Mouse (Mus musculus): ENCODE measurements around the gene Rbm34.

DNA sequence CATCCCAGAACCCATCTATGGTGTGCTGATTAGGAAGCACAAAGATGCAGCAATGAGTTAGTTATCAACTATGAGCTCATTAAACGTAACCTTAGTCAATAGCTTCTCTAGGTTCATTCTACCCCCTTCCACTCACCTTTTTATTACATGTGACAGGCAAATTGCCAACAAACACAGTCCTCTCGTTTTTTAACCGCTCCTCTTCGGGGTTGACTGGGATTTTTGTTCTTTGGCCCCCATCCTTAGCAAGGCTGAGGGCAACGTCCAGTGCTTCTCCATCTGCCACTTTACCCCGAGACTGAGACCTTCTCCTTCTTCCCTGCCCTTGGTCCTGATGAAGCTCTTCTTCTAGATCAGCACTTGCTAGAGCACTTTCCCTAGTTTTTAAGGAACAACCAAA lies 5.6 kb downstream of the Rbm34 start:
- no peak for TF ChIP-seq POLR2A (IDR thresholded peaks at IDR 0.05; ENCODE audit: control insufficient read depth in 1 of 2, insufficient read depth in 1 of 2, low read depth in 1 of 2, low read length in 2 of 2, poor library complexity in 1 of 2)
- TF ChIP-seq ZKSCAN1 (IDR thresholded peaks at IDR 0.05; ENCODE audit: low read depth, low read length): no peak
